Mouse (Mus musculus): Measurements from ENCODE around the gene Selenos. TPM values are rescaled to one million over a fixed set of nuclear protein-coding genes. Genes with fewer than 3 reads are reported as not detected.
A peak's percentile ranks its signal among the peaks of the same experiment; 100 is the strongest.

Gene Selenos
- total and polyA plus RNA-seq, 3 experiments: 79.9 to 103 TPM; not detected in 1

DNA sequence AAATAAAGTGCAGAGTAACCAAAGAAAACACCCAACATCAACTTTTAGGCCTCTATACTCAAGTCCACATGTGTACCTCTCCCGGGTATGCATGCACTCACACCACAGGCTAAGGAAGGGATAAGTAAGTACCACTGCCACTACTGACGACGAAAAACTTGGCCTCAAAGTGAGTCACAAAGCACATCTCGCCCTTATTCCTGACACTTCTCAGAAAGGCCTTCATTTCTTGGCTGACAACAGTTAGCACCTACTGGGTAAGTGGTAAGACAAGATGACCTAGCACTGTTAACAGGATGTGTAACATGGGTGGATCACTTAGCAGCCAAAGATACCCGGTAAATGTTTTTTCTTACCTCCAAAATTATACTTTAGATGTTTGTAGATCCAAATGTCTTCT is 25.1 kb downstream of the Selenos start:
- no peak for TF ChIP-seq ELF1 (IDR thresholded peaks at IDR 0.05; ENCODE audit: low read depth, low read length)
- Histone ChIP-seq H3K36me3 (ENCODE audit: control insufficient read depth in 1 of 2, insufficient read depth in 2 of 2, low read length in 2 of 2) (0 out of 4 replicates have a peak, but pooled peaks cover 0 to 2% of the 10 kb centered on the region in 2 experiments), H3K27me3 (ENCODE audit: control insufficient read depth in 1 of 2, insufficient read depth in 2 of 2, low read length in 2 of 2) (no peaks in the 10 kb centered on the region), H3K9ac (ENCODE audit: control insufficient read depth, low read depth, low read length, poor library complexity, severe bottlenecking) (no peak overlapping the region), H3K27ac (ENCODE audit: control insufficient read depth, low read depth, low read length) (no peak overlapping the region), H3K4me1 (ENCODE audit: control insufficient read depth in 1 of 2, insufficient read depth in 2 of 2, low read length in 2 of 2) (peaks cover 0 to 9% of the 10 kb centered on the region in 2 experiments; a peak in 3 of 4 replicates), H3K79me2 (ENCODE audit: control insufficient read depth, insufficient read depth, low read length, poor library complexity) (peaks cover 2% of the 10 kb centered on the region; the same call in 1 of the 2 replicates), H3K4me3 (ENCODE audit: control insufficient read depth in 1 of 2, insufficient read depth in 1 of 2, low read depth in 2 of 2, low read length in 2 of 2) (no peak overlapping the region), H3K9me3 (replicated peaks; ENCODE audit: insufficient read depth, low read length) (no peaks in the 10 kb centered on the region)
- DNase-seq (ENCODE audit: low read depth, low spot score): no peak

DNA sequence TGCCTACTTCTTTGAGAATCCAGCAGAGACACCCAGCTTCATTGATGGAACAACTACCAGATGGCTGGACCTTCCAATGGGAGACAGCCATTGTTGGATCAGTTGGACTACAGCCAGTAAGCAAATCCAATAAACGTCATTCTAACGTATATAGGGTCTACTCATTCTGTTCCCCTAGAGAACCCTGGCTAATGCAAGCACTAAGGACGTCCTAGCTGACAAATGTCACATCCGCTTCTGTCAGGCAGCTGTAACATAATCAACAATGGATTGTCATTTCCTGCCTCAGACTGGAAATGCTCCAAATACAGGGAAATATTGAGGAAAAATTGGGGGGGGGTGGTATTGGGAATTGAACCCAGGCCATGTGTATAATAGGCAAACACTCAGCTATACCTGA is 26.3 kb downstream of the Selenos start:
- Histone ChIP-seq H3K9ac (ENCODE audit: control insufficient read depth, low read depth, low read length, poor library complexity, severe bottlenecking) (no peak overlapping the region), H3K4me3 (ENCODE audit: control insufficient read depth in 1 of 2, insufficient read depth in 1 of 2, low read depth in 2 of 2, low read length in 2 of 2) (no peak overlapping the region), H3K27ac (ENCODE audit: control insufficient read depth, low read depth, low read length) (no peak overlapping the region), H3K27me3 (ENCODE audit: control insufficient read depth in 1 of 2, insufficient read depth in 2 of 2, low read length in 2 of 2) (no peaks in the 10 kb centered on the region), H3K4me1 (ENCODE audit: control insufficient read depth in 1 of 2, insufficient read depth in 2 of 2, low read length in 2 of 2) (peaks cover 1 to 12% of the 10 kb centered on the region in 2 experiments), H3K9me3 (replicated peaks; ENCODE audit: insufficient read depth, low read length) (no peaks in the 10 kb centered on the region), H3K36me3 (ENCODE audit: control insufficient read depth in 1 of 2, insufficient read depth in 2 of 2, low read length in 2 of 2) (peaks cover 0 to 3% of the 10 kb centered on the region in 2 experiments; a peak in 1 of 4 replicates), H3K79me2 (ENCODE audit: control insufficient read depth, insufficient read depth, low read length, poor library complexity) (peaks cover 8% of the 10 kb centered on the region)
- TF ChIP-seq MAZ (IDR thresholded peaks at IDR 0.05; ENCODE audit: low read depth, low read length): no peak
- TF ChIP-seq RAD21 (IDR thresholded peaks at IDR 0.05; ENCODE audit: low read depth, low read length): no peak
- TF ChIP-seq RCOR1 (IDR thresholded peaks at IDR 0.05; ENCODE audit: low read depth, low read length): no peak
- no peak for TF ChIP-seq MYC (IDR thresholded peaks at IDR 0.05; ENCODE audit: low read depth, low read length)
- TF ChIP-seq GATA1 (IDR thresholded peaks at IDR 0.05; ENCODE audit: low read depth, low read length): no peak
- no peak for TF ChIP-seq NRF1 (IDR thresholded peaks at IDR 0.05; ENCODE audit: insufficient read depth, low read depth, low read length, poor library complexity, severe bottlenecking)
- TF ChIP-seq TAL1 (IDR thresholded peaks at IDR 0.05; ENCODE audit: low read length): no peak
- no peak for TF ChIP-seq MEF2A (IDR thresholded peaks at IDR 0.05; ENCODE audit: extremely low read depth, insufficient replicate concordance, low read depth, low read length, poor library complexity, severe bottlenecking)
- TF ChIP-seq SMC3 (IDR thresholded peaks at IDR 0.05; ENCODE audit: low read depth, low read length): no peak
- no peak for TF ChIP-seq JUND (IDR thresholded peaks at IDR 0.05; ENCODE audit: low read depth, low read length)
- DNase-seq (ENCODE audit: low read depth, low spot score): no peak

- H3K27ac ChIP-seq (ENCODE audit: control insufficient read depth, low read depth, low read length): no peak overlapping the region
- no peaks in the 10 kb centered on the region for H3K9me3 ChIP-seq (replicated peaks; ENCODE audit: insufficient read depth, low read length)
- H3K36me3 ChIP-seq (ENCODE audit: control insufficient read depth in 1 of 2, insufficient read depth in 2 of 2, low read length in 2 of 2): peaks cover 0 to 7% of the 10 kb centered on the region in 2 experiments; a peak in 2 of 4 replicates
- H3K27me3 ChIP-seq (ENCODE audit: control insufficient read depth in 1 of 2, insufficient read depth in 2 of 2, low read length in 2 of 2): no peaks in the 10 kb centered on the region
- no peak overlapping the region for H3K9ac ChIP-seq (ENCODE audit: control insufficient read depth, low read depth, low read length, poor library complexity, severe bottlenecking)
- H3K4me1 ChIP-seq (ENCODE audit: control insufficient read depth in 1 of 2, insufficient read depth in 2 of 2, low read length in 2 of 2): peaks cover 2 to 14% of the 10 kb centered on the region in 2 experiments
- peak; percentile 46 for DNase-seq (ENCODE audit: low read depth, low spot score)
- peaks cover 12% of the 10 kb centered on the region for H3K79me2 ChIP-seq (ENCODE audit: control insufficient read depth, insufficient read depth, low read length, poor library complexity)
- TF ChIP-seq UBTF (IDR thresholded peaks at IDR 0.05; ENCODE audit: borderline replicate concordance, insufficient read depth, low read depth, low read length) (no peak), MAX (IDR thresholded peaks at IDR 0.05; ENCODE audit: low read length) (no peak), SMC3 (IDR thresholded peaks at IDR 0.05; ENCODE audit: low read depth, low read length) (no peak), ZKSCAN1 (IDR thresholded peaks at IDR 0.05; ENCODE audit: low read depth, low read length) (no peak), ZC3H11A (IDR thresholded peaks at IDR 0.05; ENCODE audit: low read depth, low read length) (no peak)
- no peak overlapping the region for H3K4me3 ChIP-seq (ENCODE audit: control insufficient read depth in 1 of 2, insufficient read depth in 1 of 2, low read depth in 2 of 2, low read length in 2 of 2)
Measured at GRCm38 (mm10) chr7:66106581-66107056, 27.2 kb downstream of the Selenos start.
